Mouse (Mus musculus) left cerebral cortex, adult 18-20 months (tissue): ENCODE data around the gene Plcl1. TPM values are rescaled to one million over a fixed set of nuclear protein-coding genes. Genes with fewer than 3 reads are reported as not detected.
"Not testable (repeated sequence)": the region's sequence is repeated elsewhere in the genome, so short reads cannot be mapped to it uniquely, and the experiment has no call there.

Experiments
- DNase-seq, 2 experiments: peaks; one replicate each; pipeline ENCODE4 v3.0.0; 2021 to 2022; ENCODE audit warnings: low spot score in 2 of 2, mixed read lengths in 1 of 2
- total RNA-seq, 2 experiments: library from RNA; stranded (reverse); gene quantifications; 2 replicates each; pipeline ENCODE4 v1.2.3; 2021

Plcl1 gene
- total RNA-seq, 2 experiments from 2014 or later = 22.8 to 23.7 TPM

DNA sequence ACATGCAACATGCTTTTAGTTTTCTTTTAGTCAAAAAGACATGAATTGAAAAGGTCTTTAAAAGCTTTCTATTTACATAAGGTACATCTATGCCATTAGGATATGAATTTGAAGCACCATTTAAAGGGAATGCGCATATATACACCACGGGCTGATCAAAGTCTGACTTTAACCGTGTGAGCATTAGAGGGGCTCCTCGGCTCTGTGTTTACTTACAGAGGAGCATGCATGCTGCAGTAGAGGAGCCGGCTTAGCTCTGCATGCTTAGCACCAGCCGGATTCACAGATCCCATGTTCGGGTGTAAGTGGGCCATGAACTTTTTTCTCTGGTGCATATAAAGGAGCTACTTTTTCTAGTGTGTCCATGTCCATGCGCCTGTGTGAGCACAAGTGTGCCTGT lies 31.4 kb downstream of the Plcl1 start:
- no peak for DNase-seq

DNA sequence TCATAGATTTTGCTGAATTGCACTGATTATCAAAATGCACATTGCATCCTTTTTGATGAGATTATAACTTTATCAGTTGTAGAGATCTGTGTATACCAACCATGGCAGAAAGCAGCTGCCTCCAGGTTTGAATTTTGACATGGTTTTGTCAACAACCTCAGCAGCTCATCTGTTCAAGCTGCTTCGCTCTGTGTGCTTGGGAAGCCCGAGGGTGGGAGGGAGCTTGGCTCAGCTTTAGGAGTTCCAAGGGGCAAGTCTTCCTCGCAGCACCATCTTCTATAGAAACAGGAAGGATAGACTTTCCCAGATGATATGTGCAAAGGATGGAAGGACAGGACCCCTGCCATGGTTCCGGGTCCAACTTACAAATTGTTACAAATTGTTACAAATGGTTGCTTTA lies 32.9 kb downstream of the Plcl1 start:
- no peak for DNase-seq

DNA sequence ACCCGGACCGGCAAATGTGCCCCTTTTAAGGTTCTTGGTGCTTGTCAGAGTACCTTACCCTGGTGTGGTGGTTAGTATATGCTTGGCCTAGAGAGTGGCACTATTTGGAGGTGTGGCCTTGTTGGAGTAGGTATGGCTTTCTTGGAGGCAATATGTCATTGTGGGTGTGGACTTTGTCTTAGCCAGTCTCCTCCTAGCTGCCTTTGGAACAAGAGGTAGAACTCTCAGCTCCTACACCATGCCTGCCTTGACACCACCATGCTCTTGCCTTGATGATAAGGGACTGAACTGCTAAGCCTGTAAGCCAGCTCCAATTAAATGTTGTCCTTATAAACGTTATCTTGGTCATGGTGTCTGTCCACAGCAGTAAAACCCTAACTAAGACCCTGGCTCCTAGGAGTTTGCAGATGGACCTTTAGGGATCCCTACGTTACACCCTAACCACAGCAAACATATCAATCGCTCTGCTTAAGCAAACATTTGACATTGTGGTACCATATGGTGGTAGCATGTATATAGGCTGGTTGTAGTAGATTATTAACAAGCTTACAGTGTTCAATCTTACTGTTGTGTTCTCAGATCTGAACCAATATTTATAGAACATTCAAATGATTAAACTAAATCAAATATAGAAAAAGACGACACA lies 39.4 kb downstream of the Plcl1 start:
- DNase-seq = no peak

DNA sequence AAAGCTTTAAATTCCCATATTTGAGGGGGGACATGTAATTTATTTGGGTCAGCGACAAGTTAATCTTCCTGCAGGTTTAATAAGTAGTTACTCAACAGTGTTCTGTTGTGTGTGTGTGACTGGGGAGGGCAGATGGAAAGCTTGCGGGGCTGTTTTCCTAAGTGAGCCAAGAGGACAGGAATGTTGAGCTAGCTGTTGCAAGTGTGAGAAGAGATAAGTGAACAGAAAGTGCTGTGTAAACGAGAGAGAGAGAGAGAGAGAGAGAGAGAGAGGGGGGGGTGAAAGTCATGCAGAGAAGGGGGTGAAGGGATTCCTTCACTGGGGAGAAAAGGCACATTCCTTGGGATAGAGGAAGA lies 39.9 kb downstream of the Plcl1 start:
- DNase-seq = no peak

DNA sequence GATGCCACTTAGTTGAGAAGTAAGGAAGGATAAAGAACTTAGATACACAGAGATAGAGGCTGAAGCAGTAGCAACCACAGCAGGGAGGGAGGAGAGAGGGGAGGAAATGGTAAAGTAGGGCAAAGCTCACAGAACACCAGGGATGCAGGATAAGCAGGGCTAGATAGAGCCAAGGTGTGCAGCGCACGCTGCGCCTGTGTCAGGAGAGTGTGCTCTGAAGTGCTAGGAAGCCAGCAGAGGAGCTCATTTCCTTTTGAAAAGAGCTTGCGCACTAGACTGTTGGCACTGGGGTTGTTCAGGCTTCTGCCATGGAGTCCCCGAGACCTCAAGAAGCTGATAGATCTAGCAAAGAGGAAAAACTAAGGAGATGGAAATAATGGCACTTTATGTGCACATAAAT lies 40.6 kb downstream of the Plcl1 start:
- DNase-seq = no peak

DNA sequence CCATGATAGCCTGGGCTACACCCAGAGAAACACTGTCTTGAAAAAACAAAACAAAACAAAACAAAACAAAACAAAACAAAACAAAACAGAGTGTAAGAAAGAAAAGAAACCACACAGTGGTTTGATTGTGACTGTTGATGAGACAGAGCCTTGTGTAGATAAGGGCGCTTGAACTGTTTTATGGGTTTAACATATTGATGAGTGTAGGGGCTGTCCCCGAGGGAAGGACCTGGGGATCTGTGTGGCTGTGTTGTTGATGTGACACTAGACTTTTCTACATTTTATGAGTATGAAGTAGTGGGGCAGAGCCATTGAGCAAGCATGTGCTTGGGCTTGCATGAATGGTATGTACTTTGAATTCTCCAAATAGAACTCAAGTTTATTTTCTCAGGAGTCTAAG lies 41.2 kb downstream of the Plcl1 start:
- DNase-seq = no peak

DNA sequence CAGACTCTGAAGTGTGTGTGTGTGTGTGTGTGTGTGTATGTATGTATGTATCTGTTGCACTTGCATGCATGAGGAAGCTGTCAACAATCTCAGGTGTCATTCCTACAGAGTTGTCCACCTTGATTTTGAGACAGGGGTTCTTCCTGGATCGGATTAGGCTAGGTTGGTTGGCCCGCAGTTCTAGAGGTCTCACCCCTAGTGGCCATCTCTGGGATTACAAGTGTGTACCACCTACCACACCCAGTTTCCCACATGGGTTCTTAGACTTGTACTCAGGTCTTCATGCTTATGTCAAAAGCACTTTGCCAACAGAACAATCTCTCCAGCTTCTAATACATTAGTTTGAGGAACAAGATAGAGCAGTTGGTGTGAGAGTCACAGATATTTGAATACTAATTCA lies 41.9 kb downstream of the Plcl1 start:
- no peak for DNase-seq

DNA sequence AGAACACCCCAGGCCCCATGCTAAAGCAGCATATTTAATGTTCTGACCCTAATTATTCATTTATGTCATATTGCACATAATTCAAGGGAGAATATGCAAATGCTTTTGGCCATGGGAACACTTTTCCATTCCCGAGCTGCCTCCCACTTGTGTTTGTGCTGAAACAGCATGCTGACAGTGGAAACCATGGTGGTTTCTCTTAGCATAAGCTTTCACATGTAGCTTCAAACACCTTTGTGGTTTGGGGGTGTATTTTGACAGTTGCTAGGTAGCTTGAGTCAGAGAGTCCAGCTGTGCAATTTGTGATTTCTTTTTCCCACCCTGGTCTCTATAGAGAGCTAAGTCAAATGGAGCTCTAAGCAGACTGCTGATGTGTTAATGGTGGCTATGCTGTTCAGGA lies 42.4 kb downstream of the Plcl1 start:
- DNase-seq = no peak

DNA sequence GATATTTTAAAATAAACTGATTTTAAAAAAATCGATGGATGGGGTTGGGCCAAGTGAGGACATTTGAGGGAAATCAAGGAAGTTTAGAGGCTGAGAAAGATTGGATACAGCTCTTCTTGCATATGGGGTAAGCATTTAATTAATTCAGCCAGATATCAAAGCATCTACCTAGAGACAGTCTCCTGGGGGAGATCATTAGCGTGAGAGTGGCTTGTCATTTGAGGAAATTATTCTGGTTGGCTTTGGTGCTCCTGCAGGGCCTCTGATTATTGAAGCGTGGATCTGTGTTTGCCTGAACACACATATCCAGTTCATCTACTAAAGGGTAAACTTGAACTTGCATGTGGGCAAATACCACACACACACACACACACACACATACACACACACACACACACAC lies 44.1 kb downstream of the Plcl1 start:
- DNase-seq = no peak

DNA sequence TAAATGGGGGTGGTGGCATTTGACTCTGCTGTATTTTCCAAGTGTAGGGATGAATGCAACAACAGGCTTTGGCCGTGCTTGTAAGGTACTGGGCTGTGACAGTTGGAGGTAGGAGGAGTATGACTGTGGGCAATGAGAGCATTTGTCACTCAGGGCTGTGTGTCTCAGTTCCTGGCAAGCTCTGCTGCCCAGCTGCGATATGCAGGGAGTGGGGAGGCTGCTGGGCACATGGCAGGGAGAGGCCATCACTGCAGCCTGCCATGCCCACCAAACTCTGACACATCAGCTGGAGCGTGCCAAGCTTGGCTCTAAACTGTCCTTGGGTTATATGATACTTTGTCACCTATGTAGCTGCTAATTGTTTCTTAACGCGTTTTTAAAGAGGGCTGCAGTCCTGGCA lies 48.4 kb downstream of the Plcl1 start:
- peak; percentile 46 to 66 for DNase-seq

DNA sequence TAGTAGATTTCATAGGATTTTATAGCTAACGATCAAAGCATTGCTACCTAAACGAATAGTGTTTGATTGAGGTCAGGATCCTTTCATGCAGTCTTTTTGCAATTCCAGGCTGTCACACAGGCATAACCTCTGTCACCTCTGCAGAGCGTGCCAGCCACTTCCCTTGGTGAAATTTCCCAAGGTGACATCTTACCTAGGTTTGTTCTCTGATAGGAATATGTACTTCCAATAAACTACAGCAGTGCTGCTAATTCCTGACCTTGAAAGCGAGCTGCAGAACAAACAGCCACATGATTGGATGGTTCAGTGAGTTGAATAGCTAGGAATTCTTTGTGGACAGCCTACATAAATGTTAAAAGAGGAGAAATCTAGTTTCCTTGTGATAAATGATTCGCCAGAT lies 56.6 kb downstream of the Plcl1 start:
- DNase-seq = no peak

DNA sequence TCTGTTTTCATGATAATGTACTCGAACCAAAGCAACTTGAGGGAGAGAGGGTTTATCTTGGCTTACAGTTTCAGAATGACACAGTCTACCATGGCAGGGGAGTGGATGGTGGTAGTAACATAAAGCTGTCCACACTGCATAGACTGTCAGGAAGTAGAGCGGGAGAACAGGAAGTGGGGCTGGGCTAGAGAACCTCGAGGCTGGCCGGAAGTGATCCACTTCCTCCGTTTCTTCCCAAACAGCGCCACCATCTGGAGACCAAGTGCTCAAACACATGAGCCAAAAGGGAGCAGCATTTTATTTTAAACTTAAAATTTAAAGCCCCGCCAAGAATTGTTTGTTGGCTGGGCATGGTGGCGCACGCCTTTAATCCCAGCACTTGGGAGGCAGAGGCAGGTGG lies 68.0 kb downstream of the Plcl1 start:
- no peak for DNase-seq

DNA sequence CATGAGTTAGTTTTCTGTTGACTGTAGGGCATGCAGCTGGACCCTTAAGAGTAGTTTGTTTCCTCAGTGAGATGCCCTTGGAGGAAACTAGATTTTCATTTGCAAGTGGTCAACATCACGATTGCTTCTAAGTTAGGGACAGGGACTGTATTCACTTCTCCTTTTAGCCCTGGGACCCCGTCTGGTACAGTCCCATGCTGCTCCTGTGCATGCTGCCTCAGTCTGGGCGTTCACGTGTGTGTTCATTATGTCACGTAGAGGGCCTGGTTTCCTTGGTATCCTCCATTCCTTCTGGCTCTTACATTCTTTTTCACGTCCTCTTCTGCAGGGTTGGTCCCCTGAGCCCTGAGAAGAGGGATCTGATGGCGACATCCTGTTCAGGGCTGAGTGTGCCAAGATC lies 69.3 kb downstream of the Plcl1 start:
- DNase-seq = no peak

DNA sequence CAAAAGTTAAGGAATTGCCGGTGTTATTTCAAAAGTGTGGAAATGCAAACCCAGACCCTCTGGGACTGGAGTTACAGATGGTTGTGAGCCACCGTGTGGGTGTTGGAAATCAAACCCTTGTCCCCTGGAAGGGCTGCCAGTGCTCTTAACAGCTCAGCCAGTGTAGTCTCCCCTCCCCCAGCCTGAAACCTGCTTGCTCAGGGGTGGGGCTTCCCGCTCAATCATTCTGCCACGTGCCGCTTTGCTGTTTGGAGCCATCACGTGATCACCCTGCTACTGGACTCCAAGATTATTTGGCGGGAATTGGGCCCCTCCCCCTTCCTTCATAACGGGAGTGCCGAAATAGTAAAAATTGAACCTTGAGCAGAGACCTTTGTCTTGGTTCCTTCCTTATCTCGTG lies 81.7 kb downstream of the Plcl1 start:
- not testable (repeated sequence) for DNase-seq

DNA sequence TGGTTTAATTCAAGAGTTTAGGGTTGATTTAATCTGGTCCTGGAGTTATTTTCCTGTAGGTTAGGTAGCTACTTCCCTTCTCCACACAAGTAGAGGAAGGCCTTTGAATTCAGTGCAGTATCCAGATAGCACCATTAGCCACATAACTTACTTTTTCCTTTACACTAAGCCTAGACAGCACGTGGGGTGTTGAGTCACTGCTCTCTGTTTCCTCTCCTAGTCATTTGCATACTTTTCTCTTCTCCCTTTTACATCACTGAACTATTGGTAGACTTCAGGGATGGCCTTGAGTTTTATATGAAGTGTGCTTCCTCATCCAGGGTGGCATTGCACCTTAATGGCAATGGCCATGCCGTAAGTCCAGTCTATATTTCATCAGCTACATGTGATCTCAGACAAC lies 82.5 kb downstream of the Plcl1 start:
- DNase-seq = no peak

DNA sequence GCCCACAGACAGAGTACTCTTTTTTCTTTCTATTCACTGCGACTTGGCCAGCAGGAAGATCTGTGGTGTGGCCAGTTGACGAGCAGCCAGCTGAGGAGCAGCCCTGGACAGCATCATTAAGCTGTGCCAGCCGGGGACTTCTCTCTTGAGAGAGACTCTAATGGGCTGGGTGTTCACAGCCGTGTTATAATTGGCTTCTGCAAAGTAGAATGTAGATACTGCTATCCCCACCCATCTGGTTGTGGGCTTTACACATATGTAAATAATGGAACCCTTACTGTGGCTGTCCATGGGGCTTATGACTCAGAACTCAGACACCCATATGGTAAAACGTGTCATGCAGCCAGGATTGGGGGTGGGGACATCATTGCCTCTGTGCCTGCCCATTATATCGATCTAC lies 83.6 kb downstream of the Plcl1 start:
- peak; percentile 35 to 40 for DNase-seq

DNA sequence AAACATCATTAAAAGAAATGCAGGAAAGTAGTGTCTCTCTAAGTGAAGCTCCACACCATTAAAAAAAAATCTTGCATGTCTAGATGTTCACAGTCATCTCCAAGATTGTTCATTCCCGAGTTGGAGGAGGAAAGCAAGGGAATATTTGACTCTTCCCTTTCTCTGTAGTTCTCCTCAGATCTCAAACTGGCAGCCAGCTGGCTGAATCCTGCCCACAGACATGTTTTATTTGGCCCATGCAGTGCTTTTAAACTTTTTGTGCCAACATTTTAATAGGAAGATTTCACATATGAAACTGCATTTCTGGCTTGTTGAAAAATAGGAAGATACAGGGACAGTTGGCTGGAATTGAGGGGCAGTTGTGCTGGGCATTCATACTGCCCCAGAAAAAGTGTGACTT lies 94.2 kb downstream of the Plcl1 start:
- DNase-seq = peak; percentile 16 to 45

DNA sequence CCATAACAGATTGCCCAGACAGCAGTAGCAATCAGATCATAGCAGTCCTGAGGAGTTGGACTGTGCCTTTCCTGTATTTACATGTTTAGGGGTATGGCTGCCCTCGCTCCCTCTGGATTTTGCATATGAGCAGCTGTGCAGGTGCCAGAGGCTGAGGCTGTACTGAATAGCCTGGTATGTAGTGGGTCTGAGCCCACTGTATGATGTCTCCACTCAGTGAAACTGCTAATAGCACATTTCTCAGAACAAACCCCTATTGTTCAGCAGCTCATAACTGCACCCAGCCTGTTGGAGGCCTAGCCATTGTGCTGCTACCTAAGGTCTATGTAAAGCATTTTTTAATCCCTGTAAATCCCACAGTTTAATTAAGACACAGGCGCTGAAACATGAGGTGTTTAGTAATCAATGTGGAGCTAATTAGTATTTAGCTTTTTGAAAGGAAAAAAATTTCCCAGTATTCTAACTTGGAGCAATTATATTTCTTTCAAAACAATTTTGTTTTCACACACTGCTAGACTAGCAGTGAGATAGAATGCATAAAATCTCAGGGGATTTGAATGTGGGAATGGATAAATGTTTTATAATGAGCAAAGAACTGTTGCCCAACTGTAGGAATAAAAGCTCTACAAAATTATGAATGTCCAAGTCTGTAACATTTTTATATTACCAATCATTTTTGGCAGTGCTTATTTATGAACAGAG lies 95.4 kb downstream of the Plcl1 start:
- no peak for DNase-seq

DNA sequence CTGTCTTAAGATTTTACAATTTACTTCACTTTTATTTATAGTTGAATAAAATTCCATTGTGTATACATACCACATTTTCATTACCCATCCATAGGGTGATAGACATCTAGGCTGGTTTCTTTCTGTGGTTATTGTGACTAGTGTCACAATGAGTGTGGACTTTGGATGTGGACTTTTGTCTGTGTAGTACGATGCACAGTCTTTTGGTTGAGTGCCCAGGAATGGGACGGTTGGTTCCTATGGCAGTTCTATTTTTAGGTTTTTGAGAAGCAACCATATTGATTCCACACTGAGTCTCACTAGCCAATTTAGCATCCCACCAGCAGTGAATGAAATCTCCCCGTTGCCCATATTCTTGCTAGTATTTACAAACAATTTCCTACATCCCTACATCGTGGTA lies 100.1 kb downstream of the Plcl1 start:
- DNase-seq = no peak

DNA sequence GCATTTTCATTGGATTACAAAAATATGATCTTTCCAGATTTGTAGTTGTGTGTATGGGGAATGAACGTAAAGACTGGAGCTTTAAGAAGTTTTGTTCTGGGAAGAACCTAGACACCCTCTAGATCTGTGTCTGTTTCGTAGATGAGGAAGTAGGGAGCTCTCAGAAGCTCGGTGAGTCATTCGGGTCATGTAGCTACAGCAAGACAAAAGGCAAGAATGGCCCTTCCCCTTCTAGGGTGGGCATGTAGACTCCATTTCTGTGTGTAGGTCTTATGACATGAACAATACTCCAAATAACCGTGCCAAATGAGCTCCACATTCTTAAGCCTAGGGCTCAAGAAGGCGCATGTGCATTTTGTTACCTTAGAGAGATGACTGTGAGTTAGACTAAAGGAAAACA lies 101.3 kb downstream of the Plcl1 start:
- no peak for DNase-seq

DNA sequence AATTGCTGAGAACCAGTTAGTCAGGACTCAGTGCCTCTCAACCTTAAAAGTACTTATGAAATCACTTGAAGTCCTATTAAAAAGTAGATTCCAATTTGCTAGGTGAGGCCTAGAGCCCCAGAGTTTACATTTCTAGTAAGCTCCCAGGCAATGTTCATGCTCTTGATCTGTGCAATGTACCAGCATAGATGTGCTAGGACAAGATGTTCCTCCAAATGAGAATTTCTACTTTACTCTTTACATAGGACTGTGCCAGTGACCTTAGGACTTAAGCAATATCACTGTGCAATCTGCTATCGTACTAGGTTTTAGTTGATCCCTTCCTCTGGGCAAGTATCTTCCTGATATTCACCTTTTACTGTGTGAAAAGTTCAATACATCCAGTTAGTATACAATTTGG lies 103.9 kb downstream of the Plcl1 start:
- no peak for DNase-seq

DNA sequence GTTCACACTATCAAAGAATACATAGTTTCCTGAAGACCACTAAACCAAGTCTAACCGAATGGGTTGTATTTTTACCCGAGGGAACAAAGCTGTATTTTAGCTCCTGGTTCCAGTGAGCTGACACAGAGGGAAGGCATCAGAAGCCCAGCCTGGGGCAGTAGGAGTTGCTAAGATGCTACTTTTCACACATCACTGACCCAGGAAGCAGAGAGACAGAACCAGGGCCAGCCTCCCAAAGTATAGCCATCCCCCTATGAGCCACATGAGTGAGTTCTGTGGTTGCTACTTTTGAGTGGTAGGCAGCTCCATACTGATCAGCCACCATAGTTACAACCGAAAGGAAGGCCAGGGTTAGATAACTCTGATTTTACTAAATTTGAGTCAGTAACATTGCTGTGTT lies 106.4 kb downstream of the Plcl1 start:
- no peak for DNase-seq

DNA sequence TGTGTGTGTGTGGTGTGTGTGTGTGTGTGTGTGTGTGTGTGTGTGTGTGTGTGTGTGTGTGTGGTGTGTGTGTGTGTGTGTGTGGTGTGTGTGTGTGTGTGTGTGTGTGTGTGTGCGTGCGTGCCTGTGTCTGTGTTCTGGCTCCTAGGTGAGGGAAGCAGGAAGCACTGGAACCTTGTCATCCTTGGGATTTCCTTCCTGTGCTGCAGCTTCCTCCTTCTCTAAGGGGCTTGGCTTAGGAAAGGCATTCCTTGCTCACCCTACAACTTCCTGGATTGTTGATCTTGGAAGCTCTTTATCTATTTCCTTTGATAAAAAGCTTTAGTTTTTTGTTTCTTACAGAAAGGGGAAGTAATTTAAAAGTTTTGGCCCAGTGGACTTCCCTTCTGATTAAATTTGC lies 107.1 kb downstream of the Plcl1 start:
- not testable (repeated sequence) for DNase-seq
